Mouse (Mus musculus): ENCODE data around the gene Edem1. TPM values are rescaled to one million over a fixed set of nuclear protein-coding genes. Genes with fewer than 3 reads are reported as not detected.
A peak's percentile ranks its signal among the peaks of the same experiment; 100 is the strongest.

The Edem1 gene
- polyA plus RNA-seq, 2 experiments from 2014 or later, result 37.2 to 45.8 TPM

DNA sequence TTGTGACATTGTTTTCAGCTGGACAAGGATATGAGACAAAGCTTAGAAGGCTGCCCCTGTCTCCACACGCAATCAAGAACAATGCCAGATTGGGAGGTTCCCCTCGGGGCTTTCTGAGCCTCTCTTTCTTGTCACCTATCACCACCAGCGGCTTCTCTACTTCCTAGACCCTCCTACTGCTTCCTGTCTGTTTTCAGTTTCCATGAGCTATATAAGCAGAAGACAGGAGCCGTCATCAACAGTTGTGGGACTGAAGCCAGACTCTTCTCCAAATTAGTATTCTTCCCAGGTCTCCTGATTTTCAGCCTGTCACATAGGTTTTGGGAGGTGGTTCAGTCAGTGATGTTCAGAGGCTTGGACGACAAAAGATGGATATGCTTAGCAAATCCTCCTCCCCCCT, 47.6 kb downstream of the Edem1 start:
- ATAC-seq, result peak; percentile 95

DNA sequence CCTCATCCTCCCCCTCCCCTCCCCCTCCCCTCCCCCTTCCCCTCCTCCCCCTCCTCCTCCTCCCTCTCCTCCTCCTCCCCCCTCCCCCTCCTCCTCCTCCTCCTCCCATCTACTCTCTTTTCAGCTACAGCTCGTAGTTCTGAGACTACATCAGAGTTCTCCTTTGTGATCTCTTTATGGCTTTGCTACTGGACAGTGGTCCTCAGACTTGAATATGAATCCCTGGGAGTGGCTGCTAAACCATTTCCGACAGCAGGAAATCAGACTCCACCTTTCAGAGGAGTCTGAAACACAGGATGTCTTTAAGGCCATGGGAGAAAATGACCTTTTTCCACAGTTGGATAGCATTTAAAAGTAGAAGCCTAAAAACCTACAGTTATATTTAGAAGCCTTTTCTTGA, 48.0 kb downstream of the Edem1 start:
- peak; percentile 10 for ATAC-seq

DNA sequence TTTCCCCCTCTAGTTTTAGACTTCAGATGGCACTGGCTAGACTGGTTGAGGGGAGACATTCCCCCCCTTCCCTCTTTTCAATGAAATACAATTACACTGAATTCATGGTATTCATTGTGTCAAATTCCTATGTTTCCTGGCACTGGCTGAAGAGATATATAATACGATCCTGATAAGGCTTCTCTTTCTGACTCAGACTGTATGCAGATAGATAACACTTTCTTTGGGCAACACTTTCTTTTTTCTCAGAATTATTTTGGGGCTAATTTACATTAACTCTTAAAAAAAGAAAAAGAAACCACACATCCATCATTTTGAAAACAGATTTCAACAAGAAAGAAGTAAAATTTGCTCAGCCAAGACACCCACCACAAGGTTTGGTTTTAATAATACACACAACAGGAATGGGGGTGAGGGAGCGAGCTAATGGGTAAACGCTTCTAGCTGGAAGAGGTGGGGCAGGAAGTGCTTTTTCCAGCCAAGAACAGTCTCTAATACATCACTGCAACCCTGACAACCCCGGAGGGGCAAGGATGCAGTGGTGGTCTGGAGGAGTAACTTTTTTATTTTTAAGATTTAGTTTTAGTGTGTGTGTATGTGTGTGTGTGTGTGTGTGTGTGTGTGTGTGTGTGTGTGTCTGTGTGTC, 52.0 kb downstream of the Edem1 start:
- ATAC-seq, result no peak

DNA sequence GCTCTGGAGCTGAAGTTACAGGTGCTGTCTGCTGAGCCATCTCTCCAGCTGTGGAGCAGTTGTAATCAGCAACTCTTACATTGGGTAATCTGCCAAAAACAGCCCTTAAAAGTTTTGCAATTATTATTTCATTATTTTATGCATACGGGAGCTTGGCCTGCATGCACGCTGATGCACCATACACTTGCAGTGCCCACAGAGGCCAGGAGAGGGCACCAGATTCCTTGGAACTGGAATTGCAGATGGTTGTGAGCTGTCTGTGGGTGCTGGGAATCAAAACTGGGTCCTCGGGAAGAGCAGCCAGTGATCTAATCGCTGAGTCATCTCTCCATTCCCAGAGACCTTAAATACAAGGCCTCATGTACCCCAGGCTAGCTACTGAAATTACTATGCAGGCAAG, 52.6 kb downstream of the Edem1 start:
- no peak for ATAC-seq

DNA sequence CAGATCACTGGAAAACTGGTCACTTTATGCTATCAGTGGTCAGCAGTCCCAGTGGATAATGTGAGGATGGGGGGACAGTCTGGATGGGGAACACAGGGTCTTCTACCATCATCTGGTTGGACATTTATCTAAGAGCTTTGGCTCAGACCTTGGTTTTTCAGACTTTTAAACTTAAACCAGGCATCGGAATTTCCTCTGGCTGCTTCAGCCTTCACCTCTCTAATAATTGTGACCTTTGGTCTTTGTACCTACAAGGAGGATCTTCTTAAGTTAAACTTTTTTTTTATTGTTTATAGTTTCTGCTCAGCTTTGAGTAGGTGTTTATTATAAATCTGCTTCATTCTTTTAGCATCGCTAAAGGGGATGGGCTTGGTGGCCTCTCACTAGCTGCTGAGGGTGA, 55.4 kb downstream of the Edem1 start:
- no peak for ATAC-seq

DNA sequence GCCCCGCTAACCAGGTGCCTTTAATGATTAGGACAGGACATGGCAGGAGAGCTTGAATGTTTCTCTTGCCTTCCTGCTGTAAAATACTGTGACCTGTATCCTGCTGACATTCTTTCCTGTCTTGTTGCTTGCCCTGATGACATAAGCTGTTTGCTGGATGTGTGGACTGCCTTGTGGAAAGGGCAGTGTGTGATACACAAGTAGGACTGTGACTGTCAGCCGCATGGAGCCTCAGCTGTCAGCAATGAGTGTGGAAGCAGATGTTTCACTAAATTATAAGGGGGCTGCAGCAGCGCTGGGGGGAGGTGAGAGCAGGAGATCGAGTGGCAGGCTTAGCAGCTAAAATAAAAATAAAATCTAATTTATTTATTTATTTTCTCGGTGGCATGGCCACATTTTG, 56.2 kb downstream of the Edem1 start:
- ATAC-seq, result no peak

DNA sequence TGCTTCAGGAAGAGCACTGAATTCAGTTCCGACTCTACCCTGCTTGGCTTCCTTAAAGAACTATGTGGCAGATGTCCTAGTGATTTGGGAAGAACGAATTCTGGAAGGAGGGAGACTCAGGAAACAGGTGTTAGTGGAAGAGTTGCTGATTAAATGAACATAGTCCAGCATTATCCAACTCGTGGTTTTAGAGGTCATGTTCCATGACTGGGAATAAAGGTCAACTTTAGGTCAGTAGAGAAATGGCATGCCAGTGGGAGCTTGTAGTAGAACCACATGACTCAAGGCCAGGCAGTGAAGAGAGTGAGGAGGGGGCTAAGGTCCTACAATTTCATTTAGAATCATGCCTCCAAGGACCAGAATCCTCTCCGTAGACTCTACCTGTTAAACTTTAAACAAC, 57.9 kb downstream of the Edem1 start:
- no peak for ATAC-seq

DNA sequence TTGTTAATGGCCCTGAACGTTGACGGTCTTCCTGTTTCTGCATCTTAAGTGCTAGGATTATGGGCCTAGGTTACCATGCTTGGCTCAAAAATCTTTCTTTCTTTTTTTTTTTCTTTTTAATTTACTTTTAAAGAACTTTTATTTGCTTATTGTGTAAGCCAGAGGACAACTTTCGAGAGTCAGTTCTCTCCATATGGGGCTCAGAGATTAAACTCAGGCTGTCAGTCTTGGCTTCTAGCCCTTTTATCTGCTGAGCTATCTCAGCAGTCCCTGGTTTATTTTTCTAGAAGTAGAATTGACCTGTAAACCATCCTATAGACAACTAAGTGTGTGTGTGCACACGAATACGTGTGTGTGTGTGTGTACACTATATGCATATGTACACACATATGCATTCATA, 64.1 kb downstream of the Edem1 start:
- ATAC-seq, result no peak

DNA sequence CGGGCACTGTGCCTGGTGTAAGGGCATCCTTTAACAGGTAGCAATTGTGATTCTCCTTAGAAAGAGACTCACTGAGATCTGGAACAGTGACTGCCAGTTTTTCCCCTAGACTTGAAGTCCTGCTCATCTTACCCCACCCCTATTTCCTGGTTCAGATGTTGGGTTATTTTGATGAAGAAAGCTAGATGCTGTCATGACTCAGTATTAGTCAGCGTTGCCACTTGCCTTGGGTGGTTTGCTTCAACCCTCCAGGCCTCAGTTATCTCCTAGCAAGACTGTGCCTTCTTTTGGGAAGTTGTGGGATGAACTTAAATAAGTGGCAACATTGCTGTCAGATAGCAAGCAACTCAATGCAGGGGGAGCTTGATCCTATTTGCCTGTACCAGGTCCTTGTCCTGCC, 66.7 kb downstream of the Edem1 start:
- ATAC-seq, result peak; percentile 76

DNA sequence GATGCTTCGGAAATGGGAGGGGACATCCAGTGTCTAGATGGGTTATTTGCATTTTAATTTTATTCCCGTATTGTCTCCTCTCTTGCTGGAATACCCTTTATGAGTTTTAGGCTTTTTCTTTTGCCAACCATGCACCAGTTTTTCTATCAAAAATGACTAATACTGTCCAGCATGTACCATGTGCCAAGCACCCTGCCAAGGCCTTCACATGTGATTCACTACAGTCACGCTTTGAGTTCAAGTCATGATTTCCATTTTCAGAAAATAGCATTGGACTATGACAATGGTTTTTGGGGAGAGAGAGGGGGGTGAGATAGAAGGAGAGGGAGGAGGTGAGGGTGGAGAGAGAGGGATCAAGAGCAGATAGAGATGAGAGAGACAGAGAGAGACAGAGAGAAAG, 67.5 kb downstream of the Edem1 start:
- ATAC-seq, result no peak

DNA sequence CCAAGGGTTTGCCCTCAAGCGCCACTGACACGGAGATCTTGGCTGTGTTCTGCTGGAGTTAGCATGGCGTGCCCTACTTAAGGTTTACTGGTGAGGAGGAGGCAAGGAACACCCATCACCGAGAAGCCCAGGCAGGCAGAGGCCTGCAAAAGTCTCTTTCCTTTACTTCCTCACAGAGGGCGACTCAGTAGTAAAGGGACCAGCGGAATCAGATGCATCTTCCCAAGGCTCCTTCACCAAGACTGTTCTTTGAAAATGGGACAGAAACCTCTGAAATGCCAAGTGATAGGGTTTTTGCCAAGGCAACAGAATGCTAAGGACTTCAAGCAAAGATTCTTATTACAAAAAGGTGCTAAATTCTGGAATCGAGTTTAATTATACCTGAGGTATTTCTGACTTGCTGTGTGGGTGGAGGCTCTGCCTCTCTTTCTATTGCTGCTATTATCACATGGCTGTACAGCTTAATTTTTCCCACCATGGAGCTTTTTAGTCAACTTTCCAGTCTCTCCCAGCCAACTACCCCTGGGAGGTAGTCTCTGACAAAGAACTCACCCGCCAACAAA, 68.2 kb downstream of the Edem1 start:
- ATAC-seq, result no peak

DNA sequence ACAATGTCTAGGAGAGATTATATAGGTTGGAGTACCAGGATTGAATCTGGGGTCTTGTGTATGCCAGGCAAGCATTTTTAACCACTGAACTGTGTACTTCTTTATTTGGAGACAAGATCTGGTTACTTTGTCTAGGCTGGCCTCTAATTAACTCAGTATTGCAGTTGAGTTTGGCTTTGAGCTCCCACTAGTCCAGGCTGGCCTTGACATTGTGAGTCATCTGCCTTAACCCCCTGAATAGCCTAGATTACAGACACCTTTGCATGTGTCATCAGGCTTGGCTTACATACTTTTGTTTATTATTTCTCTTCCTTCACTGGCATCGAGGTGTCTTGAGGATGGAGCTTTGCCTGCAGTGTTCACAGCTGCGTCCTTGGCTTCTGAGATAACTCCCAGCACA, 70.8 kb downstream of the Edem1 start:
- no peak for ATAC-seq

DNA sequence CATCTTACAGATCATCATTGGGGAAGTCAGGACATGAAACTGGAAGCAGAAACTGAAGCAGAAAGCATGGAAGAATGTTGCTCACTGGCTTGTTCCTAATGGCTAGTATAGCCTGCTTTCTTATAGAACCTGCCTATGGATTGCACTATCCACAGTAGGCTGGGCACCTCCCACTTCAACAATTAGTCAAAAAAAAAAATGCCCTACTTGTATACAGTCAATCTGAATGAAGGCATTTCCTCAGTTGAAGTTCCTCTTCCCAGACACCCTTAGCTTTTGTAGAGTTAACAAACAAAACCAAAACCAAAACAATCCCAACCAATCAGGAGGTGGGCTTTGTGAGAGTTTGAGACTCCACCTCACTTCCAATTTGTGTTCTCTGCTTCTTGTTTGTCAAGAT, 73.7 kb downstream of the Edem1 start:
- ATAC-seq, result no peak

DNA sequence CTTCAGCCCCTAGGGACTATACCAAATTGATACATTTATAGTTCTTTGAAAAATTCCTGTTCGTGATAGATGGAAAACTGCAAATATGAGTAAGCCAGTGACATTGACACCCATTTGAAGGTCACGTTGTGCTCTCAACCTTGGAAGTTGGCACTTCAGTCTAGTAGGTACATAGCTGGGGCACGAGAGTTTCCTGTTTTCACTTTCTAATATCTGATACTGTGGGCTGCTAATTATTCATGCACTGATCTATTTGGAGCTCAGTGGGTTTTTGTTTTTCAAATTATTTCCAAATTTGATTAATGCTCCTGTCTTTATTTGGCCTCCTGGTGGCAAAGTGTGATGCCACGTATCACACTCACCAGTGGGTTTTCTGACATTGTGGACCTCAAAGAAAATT, 74.8 kb downstream of the Edem1 start:
- ATAC-seq, result peak; percentile 79

DNA sequence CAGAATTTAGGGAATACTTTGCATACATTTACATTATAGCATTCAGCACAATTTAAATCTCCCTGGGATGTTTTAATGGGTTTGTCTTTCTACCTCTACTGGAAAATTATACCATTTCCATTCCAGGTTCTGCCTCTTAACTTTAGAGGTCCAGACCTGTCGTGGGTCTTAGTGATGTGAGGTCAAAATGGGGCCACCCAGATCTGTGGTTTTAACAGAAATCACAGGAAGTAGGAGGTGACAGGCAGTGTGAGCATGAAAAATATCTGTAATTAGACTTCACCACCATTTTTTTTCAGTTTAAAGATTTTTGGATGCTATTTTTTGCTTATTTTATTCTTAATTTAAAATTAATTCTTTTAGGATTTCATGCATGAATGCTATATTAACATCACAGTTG, 78.1 kb downstream of the Edem1 start:
- peak; percentile 40 for ATAC-seq

Other genes starting within 250 kb of the Edem1 start
- gene Bhlhe40, start 168.0 kb upstream of the Edem1 start, polyA plus RNA-seq (2017; shearing (Covaris generic)), result 10 to 100 TPM; 49.7 to 91.7 TPM
- 10 to 100 TPM; 36.0 to 36.2 TPM for gene Arl8b, start 45.5 kb upstream of the Edem1 start, polyA plus RNA-seq (2017; shearing (Covaris generic))